Mouse (Mus musculus) adrenal gland (tissue): ENCODE data around the gene Taf5l.
"Not testable (repeated sequence)": the region's sequence is repeated elsewhere in the genome, so short reads cannot be mapped to it uniquely, and the experiment has no call there.

Source experiments
- intact Hi-C: fragments of 180-260 bp; cut with DNase I; formaldehyde crosslinking; loops from one replicate; pipeline ENCODE4 v1.15.1; 2025
- long read RNA-seq, 2 experiments: library from polyadenylated mRNA; unstranded; transcript quantifications; one replicate each; pipeline ENCODE4 v2.0.0; 2020; ENCODE audit warnings: borderline replicate concordance in 1 of 2; ENCODE audit not compliant: insufficient replicate concordance in 1 of 2

The Taf5l gene
- long read RNA-seq, experiment 1, transcript Taf5l-202 (5 exons, 2,973 nt) = major isoform, 6 of 8 reads
- long read RNA-seq, experiment 1, partial matches to known transcripts = 1 of 8 reads
- long read RNA-seq, experiment 1, other reads (novel, unspliced or antisense) = 1 of 8 reads
- long read RNA-seq, experiment 2, transcript Taf5l-202 (5 exons, 2,973 nt) = major isoform, 12 of 17 reads
- long read RNA-seq, experiment 2, partial matches to known transcripts = 3 of 17 reads
- long read RNA-seq, experiment 2, other reads (novel, unspliced or antisense) = 1 of 17 reads

DNA sequence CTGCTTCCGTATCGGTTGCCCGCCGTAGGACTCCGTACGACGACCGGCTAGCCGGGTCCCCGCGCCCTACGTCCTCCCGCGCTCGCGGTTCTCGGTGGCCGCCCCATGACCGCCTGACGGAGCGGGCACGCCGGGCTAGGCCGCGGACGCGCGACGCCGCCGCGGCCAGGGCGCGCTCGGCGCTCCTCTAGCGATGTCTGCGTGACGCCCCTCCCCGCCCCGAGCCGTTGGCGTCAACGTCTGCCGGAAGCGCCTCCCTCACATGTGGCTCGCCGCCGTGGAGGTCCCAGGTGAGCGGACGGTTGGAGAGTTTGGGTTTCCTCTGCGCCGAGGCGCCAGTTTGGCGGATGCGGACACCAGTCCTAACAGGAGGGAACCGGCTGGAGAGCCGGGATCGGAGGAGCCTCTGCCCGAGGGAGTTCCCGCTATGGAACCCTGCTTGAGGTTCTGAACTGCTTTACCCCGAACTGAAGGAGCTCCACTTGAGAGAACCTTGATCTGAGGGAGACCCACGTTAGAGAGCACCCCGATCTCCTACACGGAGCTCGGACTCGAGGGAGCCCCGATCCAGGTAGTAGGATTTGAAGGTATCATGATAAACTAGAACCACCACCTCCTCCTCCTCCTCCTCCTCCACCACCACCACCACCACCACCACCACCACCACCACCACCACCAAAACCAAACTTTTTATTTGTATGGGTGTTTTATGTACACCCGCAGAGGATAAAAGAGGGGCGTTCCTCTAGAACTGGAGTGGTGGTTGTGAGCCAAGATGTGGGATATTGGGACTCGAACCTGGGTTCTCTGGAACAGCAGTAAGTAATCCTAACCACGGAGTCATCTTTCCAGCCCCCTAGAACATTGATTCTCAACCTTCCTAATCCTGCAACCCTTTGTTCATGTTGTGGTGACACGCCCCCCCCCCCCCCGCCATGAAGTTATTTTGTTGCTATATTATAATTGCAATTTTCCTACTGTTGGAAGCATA lies at the start of gene Taf5l, which contains the start of gene Urb2:
TSS of gene Taf5l (minus strand) at position 161 of the 991 bp plus-strand sequence.
TSS of gene Urb2 (plus strand) at position 272 of the 991 bp plus-strand sequence.
- intact Hi-C loops = no loop called here

DNA sequence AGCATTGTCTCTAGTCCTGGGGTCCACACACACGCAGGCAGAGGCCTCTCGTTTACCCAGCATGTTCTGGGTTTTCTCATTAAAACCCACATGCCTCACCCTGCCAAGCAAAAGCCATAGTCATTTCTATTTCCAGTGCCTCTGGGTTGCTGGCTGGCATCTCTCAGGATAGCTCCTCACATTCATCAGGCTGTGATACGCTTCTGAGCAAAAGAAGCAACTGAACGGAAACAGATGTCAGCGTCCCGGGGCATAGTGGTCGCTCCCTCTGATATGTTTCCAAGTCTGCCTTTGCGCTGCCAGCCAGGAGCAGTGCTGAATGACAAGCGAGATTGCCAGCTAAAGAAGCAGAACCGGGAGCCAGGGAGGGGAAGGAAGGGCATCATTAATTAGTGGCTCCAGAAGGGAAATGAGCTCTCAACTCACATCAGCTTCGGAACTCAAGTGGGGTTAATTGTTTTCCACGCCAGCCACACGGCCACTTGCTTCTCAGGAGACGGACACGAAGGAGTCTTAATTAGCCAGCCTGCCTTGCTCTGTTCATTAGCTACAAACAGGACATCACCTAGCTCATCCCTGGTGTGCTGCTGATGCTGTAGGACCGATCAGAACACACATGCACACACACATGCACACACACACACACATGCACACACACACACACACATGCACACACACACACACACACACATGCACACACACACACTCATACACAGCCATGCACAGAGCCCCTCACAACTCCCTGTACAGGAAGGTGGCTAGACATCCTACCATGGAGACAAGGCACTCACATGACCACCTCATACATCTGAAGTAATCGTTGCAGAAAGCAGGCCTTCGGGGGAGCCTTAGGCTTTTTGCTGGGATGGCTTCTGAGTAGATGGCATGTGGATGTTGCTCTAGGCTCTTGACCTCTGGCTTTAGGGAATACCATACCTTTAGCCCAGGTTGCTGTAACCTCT lies 49.4 kb upstream of the Taf5l start:
- intact Hi-C loops = no loop called here

DNA sequence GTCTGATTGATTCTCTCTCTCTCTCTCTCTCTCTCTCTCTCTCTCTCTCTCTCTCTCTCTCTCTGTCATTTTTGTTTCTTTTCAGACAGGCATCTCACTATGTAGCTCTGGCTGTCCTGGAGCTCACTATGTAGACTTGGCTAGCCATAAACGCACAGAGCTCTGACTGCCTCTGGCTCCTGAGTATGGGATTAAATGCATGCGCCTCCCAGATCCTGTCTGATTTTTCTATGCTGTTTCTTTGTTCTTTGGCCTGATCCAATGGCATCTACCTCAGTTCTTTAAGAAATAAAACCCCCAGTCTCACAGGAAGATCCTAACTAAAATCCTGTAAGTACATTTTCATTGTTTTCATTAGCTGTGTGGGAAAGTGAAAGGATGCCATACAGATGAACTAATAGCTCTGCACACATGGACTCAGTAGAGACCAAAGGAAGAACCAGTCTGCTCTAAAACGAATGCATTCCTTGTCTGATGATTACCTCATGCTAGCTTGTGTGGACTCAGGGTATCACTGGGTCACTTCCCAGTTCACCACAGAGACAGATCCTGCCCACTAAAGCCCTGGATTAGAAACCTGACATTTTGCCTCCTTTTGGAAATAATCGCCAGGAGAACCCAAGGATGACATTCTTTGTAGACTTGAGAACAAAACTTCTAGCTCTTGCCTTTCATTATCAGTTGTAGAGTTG lies 46.0 kb upstream of the Taf5l start:
- intact Hi-C loops = no loop called here

DNA sequence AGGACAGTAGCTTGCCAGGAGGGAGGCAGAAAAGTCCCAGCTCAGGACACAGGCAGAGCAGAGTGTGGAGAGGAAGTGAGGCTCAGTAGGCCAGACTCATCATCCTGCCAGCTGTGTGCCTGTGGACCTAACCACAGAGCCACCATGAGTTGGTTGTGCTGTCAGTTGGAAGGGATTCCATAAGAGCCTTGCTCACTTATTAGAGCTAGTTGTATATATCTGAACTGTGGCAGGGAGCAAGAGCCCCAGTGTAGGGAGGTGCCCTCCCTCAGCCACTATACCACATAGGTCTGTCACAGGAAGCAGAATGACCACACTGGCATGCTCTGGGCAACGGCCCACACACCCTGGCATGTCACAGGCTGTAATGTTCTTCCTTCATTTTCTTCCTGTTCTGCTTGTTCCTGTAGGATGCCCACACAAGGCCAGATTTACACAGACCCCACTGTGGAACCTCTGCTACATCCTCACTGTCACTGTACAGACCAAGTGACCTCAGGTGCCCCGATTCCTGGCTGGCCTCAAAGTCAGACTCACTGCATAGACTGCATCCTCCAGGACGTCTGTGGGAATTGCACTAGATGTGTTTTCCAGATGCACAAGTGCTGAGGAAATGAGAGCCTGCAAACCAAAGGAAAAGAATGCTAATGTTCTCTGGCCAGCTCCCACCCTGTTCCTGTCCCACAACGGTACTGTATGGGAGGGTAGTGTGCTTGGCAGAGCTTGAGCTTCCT lies 45.3 kb upstream of the Taf5l start:
- intact Hi-C loops = no loop called here

DNA sequence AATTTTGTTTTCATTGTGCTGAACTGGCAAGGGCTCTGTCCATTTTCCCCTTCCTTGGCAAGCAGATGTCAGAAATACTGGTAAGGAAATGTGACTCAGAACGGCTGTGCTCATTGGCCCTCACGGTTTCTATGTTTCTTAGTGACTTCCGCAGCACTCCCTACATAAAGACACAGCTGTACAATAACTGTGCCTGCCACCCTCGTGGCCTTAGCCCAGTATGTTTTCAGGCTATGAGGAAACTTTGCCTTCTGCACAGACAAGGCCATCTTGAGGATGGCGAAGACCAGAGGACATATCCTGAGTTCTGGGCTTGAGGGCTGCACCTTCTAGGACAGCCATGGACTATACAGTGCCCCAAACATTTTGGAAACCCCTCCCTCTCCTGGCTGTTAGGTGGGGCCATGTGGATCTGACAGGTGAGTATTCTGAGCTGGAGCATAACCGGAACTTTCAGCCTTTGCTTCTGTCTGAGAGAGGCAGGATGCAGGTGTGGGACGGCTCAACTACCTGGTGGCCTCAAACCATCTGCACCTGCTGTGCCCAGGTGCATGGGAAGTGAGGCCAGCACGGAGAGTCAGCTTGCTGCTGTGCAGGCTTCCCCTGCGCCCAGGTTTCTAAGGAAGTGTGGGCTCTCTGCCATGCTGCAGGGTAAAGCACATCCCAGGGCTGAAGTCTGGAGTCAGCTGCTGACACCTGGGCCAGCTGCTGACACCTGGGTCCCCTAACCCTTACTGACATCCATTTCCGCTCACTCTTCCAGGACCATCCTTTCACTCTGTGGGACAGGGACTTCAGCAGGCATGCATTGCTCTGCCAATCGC lies 35.8 kb upstream of the Taf5l start:
- intact Hi-C loops = no loop called here

DNA sequence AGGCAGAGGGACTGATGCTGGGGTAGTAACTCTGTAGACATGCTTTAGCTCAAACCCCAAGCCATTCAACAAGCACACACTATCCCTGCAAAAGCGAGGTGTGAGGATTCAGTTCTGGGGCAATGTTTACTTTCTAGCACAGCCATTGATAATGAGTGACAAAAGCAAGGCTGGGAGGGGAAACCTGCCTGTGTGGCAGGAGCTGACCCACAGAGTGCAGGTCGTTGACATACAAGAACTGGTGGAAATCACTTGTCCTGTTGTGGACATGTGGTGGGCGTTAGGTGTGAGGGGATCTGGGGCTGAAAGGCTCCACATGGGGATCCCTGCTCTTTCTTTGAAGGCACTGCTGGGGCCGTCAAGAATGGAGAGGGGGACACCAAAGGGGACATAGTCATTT lies 31.4 kb upstream of the Taf5l start:
- intact Hi-C loops = loop anchor here (1.0 kb wide), 1 partner anchor 297 kb away; no protein-coding TSS in a partner anchor

DNA sequence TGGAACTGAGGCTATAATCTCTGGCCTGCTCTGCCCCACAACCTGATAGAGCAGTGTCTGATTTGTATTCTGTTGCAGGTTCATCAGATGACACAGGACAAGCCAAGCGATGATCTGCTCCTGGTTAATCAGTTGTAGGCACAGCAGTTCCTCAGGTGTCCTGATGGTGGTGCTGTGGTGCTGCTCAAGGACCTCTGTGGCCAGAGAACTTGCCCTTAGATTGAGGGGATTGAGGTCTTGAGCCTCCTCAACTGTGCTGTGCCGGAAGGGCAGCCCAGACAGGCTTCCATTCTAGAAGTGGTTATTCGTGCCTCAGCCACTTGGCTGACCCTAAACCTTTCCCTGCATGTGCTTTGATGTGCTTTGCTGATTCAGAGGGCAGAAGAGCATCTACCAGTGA lies 30.9 kb upstream of the Taf5l start:
- intact Hi-C loops = loop anchor here (1.0 kb wide), 1 partner anchor 297 kb away; no protein-coding TSS in a partner anchor

DNA sequence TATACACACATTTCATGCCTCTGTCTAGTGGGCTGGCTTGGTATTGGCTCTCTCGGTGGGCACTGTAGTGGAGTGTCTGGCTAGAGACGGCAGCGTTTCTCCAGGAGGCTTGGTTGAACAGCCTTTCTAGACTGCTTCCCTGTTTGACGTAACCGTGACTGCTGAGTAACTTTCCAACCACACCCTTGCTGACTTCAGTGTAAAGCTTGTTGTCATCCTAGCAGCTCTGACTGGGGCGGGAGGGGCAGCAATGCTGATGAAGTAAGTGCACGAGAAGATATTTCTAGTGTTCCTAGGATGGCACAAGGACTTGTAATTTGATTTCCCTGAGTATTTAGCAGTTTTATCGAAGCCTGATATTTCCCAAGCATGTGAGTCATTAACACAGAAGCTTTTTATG lies 24.7 kb upstream of the Taf5l start:
- intact Hi-C loops = no loop called here

DNA sequence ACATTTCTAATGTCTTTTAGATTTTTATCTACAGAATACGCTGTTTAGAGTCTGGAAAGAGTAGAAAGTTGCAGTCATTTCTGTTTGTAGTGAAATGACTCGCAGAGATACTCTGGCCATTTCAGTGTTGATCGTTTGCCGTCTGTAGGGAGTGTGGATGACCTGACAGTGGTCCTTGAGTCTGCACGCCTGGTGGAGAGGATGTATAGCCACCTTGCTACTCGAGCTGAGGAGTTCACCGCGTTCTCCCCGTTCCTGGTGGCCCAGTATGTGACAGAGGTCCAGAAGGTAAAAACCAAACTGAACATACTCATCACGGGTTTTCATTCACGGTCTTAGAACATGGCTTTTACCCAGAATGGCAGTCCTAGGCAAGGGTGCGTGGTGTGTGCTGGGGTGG lies 23.7 kb upstream of the Taf5l start:
- intact Hi-C loops = no loop called here

DNA sequence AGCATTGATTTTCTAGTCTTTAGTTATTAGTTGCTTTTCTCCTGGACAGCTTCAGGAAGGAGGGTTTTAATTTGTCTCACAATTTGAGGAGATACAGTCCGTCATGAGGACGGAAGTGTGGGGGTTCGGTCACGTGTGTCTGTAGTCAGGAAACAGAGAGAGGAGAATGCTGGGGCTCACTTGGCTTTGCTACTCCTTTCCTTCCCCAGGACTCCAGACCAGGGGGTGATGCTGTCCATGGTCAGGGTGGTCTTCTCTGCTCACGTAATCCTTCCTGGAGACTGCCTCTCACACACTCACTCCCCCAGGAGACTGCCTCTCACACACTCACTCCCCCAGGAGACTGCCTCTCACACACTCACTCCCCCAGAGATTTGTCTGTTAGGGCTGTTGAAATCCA lies 23.2 kb upstream of the Taf5l start:
- intact Hi-C loops = no loop called here

DNA sequence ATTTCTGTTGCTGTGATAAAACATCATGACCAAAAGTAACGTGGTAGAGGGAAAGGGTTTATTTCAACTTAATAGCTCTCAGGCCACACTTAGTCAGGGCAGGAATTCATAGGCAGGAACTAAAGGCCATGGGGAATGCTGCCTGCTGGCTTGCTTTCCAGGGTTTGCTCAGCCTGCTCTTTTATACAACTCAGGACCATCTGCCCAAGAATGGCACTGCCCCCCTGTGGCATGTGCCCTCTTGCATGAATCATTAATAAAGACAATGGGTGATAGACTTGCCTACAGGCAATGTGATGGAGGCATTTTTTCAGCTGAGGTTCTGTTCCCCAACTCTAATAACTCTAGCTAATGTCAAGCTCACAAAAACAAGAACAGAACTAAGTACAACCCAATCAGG lies 21.0 kb upstream of the Taf5l start:
- intact Hi-C loops = no loop called here

DNA sequence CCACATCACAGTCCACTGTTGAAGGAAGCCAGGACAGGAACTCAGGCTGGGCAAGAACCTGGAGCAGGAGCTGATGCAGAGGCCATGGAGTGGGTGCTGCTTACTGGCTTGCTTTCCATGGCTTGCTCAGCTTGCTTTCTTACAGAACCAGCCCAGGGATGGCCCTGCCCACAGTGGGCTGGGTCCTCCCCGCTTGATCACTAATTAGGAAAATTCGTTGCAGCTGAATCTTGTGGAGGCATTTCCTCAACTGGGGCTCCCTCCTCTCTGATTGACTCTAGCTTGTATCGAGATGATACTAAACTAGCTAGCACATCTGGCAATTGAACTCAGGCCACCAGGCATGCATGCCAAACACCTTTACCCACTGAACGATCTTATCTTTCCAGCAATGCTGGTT lies 18.2 kb upstream of the Taf5l start:
- intact Hi-C loops = loop anchor here (10.0 kb wide), 1 partner anchor 115 kb away; no protein-coding TSS in a partner anchor

DNA sequence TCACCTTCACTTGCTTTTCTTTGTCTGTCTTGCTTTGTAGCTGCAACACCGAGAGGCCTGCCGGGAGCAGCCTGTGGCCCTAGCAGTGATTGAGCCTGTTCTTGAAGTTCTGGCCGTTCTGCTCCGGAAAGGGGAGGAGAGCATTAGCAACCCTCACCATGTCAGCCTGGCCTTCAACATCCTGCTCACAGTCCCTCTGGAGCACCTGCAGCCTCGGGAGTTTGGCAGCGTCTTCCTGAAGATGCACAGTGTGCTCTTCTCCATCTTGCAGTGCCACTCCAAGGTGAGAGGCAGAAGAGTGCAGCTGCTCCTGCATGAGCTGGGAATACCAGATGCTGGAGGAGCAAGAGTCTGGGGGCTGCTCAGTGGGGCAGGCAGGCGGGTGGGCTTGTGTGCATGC lies 16.9 kb upstream of the Taf5l start:
- intact Hi-C loops = loop anchor here (10.0 kb wide), 1 partner anchor 113 kb away; no protein-coding TSS in a partner anchor

DNA sequence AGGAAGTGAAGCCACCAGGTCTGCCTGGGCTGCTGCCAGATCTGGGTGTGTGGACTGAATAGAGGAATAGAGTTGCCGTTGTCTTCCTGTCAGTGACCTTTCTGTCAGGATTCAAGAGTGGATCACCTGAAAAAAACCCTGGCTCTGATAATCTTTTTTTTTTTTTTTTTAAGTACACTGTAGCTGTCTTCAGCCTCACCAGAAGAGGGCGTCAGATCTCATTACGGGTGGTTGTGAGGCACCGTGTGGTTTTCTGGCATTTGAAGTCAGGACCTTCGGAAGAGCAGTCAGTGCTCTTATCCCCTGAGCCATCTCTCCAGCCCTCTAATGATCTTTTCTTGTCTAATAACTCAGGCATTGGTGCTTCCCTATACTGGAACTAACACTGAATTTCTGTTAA lies 12.2 kb upstream of the Taf5l start:
- intact Hi-C loops = loop anchor here (10.0 kb wide), 1 partner anchor 109 kb away; no protein-coding TSS in a partner anchor

DNA sequence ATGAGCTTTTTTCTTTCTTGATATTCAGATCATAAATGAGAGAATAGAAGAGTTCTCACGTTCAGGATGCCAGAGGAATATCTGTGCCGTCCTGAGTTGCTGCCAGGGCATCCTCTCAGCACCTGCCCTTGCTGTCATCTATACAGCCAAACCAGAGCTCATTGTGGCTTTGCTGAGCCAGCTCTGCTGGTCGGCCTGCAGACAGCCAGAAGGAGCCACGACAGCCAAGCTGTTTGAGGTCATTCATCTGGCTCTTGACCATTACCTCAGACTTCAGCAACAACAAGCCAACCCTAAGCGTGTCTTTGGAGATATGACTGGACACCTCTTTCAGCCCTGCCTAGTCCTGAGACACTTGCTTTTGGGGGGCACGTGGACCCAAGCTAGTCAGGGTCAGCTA lies 6.6 kb upstream of the Taf5l start:
- intact Hi-C loops = no loop called here

DNA sequence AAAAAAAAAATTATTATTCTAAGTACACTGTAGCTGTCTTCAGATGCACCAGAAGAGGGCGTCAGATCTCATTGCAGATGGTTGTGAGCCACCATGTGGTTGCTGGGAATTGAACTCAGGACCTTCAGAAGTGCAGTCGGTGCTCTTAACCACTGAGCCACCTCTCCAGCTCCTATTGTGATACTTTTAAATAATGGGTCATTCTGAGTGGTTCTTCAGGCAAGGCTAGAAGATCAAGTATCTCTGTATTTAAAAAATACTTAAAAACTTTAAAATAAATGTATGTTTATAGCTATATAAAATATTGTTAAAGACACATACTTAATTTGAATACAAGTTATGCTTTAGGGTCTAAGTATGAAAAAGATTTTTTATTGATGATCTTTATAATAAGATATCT lies 5.1 kb upstream of the Taf5l start:
- intact Hi-C loops = not testable (repeated sequence)

DNA sequence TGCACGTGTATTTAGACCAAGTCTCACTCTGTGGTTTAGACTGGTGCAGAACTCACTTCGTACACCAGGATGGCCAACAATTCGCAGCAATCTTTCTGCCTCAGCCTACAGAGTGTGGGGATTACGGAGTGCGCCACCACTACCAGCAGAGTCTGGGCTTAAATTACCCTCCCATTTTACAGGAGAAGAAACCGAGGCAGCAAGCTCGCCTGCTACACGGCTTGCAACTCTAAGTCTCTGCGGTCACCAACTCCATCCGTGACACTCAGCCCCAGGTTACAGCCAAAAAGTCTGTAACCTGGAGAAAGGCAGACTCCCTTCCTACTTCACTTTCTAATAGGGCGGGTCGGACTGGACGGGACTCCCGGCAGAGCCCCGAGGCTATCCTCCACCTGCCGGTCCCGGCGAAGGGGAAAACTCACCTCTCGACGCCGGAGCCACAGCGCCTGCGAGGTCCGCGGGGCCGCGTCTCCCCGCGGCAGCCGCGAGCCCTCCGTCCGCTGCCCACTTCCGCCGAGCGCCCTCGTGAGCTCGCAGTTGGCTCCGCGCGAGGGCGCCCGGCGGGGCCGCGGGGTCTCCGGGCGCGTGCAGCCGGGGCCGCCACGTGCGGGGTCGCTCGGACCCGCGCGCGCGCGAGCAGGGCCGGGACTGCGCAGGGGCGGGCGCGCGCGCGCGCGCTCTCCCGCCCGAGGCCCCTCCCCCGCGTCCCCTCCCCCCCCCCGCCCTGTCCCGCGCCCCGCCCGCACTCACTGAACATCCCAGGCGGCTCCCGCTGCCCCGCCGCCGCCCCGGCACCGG lies 559 bp downstream of the Taf5l start:
- intact Hi-C loops = no loop called here

DNA sequence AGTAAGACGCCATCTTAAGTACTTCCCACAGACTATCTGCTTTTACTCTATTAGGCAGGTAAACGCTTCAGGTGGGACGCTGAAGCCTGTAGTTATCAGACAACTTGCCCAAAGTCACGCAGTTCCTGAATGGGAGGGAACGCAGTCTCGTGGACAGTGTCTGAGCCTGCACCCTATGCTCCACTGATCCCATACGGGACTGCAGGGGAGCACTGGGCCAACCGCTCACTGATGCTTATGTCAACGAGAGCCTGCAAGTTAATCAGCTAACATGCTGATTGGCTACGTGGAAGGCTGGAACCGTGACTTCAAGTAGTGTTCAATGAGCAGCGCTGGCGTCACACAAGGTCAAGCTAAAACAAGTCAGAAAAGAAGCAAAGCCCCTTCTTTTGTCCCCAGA lies 1.4 kb downstream of the Taf5l start:
- intact Hi-C loops = loop anchor here (5.0 kb wide), 1 partner anchor 37 kb away; the partner anchor contains the start of gene Abcb10
